Mouse (Mus musculus) lung, postnatal 14 days (tissue): ENCODE measurements around the gene Trappc6a.
A peak's percentile ranks its signal among the peaks of the same experiment; 100 is the strongest.
"Not testable (repeated sequence)": the region's sequence is repeated elsewhere in the genome, so short reads cannot be mapped to it uniquely, and the experiment has no call there.

Experiments
- DNase-seq: peaks from one replicate; pipeline ENCODE4 v3.0.0; 2021

Trappc6a gene

GRCm38 (mm10) chr7:19491731-19492130 is 16.5 kb upstream of the Trappc6a start:
- peak; percentile 69 for DNase-seq

GRCm38 (mm10) chr7:19494751-19495474 is 13.3 kb upstream of the Trappc6a start:
- DNase-seq = no peak

DNA sequence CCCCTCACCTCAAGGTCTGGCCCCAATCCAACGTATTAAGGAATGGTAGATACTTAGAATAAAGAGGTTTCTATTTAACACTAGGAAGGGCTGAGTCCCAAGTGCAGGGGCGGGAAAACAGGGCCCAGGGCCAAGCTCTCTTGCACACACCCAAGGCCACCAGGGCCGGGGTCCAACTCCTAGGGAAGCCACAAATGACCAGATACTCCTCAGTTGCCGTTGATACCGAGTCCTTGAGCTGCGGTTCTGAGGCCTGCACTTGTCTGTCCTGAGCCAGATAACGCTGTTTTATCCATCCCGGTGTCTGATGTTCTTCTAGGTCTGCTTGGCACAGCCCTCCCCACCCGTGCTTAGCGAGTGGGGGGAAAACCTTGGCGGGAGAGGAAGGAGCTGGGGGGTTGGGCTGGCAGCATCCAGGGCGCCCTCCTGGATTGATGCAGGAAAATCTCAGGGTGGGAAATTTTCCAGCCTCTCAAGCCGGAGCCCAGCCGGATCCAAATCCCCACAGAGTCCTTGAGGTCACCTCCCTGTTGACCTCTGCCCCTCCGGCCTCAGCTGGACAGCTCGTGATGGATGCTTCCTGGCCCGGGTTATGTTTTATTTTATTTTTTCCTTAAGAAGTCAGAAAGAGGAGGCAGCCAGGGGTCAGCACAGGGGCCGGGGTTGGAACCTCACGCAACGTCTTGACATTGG is 12.5 kb upstream of the Trappc6a start:
- peak; percentile 30 for DNase-seq

DNA sequence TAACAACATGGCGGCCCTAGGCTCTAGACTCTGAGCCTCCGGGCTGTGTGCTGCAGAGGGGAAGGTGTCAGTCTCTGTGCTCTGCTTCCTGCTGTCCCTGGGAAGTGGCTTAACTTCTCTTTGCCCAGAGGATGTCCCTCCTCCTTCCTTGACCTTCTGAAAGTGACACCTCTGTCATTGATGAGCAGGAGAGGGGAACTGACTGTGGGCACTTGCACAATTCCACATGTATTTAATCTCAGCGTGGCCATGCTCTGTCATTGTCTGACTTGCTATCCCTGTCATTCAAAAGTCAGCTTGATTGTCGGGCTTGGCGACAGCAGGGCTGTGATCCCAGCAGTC is 12.0 kb upstream of the Trappc6a start:
- DNase-seq = no peak

DNA sequence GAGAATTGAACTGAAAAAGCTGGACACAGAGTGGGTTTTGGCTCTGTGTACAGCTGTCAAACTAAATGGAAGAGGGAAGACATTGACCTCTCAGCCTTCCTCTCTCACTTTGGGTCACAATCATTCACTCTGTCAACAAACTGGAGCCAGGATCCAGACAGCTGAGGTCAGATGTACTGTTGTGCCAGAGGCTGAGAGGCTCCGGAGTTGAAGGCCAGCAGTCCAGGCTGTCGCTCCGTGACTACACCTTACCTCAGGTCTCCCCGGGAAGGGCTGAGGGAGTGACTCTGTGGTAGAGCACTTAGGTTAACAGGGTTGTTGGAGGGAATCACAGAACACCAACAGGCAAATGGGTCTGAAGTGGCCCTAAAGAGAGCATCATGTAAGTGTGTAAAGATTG is 9.9 kb upstream of the Trappc6a start:
- DNase-seq = no peak

DNA sequence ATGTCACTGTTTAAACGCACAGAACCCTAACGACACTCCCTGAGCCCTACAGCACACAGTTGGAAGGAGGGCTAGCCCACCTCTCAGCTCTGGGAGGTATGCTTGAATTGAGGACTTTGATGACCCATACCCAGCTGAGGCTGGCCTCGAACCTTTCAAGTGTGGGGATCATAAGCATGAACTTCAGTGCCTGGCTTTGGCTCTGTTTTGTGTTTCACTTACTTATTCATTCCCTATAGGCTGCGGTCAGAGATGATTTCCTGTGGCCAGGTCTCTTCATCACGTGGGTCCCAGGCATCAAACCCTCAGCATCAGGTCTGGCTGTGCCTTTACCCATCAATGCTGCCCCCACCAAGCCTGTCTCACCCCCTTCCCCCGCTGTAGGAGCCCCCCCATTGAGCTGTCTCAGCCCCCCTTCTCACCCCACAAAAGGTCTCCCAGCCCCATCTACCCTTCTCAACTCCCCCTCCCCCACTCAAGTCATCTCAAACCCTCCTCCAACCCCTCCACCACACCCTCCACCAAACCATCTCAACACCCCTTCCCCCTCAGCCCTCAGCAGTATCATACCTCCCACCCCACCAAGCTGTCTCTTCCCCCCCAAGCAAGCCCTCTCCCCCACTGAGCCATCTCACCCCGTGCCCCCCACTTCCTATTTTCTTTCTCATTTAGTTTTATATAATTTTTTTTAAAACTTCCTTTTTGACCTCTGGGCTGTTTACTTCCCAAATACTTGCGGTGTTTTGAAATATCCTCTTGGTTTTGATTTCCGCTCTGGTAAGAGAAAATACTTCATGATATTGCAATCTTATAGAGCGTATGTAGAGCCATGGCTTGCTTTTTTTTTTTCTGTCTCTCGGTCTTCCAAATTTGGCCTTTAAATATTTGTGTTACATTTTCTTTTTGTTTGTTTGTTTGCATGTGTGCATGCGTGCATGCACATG is 7.5 kb upstream of the Trappc6a start:
- no peak for DNase-seq

DNA sequence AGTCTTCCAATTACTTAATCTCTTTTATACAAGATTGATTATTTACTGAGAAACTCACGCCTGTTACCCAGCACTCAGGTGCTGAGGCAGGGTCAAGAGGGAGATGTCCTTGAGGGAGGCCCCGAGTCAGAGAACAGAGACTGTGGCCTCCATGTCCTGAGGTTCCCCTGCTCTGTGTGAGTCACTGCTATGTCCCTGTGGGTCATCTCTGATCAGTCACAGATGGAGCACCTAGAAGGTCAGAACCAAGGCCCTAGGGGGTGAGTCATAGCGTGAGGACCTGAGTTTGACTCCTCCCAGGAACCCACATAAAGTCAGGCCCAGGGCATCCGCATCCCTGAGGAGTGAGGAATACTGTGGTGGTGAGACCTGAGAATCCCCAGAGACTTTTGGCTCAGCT is 6.5 kb upstream of the Trappc6a start:
- no peak for DNase-seq

DNA sequence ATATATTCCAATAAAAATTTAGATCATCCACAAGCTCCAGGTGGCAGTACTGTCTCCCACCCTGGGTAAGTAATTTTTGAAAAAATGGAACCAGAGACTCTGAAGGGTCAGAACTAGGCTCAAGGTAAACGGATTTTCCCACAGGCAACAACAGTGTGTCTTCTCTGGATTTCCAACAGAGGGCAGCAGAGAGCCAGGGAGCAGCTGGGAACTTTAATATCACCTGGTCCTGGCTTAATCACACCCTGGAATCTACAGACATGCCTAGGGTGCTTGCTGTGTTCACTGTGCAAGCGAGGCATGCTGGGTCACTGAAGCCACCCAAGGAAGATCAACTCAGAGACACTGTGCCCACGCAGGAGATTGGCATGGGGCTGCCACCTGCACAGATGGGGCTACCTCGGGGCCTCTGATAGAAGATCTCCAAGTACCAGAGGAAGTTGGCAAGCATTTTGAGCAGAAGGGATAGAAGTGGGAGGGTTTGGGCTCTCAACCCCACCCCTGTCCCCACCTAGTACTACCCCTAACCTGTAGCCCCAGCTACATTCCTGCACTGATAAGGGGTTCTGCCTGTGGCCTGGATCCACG is 4.6 kb upstream of the Trappc6a start:
- DNase-seq = peak; percentile 70

GRCm38 (mm10) chr7:19506326-19506725 is 1.9 kb upstream of the Trappc6a start:
- no peak for DNase-seq

DNA sequence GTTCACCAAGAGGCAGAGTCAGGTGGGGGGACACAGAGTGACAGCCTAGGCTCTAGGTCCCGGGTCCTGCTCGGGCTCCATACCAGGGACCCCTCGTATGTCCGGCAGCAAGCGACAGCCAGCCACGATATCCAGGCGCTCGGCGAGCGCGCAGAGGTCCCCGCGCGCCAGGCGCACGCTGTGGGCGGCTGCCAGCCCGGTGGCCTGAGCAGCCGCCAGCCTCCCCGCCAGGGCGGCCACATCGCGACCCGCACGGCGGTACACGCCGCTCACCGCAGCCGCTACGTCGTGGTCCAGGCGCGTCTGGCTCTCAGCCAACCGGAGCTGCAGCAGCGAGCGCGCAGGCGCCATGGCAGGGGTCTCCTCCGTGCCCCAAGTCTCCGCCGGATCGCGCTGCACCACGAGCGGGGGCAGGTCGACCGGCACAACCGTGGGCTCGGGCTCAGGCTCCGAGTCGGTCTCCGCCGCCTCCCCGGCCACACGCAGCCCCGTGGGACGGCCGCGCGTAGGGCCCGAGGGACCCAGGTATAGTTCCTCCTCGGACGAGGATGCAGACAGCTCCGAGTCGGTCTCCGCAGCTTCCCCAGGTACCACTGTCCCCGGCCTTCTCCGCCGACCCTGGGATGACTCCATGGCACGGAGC is 1.1 kb upstream of the Trappc6a start:
- peak; percentile 51 for DNase-seq

GRCm38 (mm10) chr7:19507612-19507981 is 598 bp upstream of the Trappc6a start:
- DNase-seq = no peak

GRCm38 (mm10) chr7:19508924-19509568 is 851 bp downstream of the Trappc6a start:
- DNase-seq = no peak

DNA sequence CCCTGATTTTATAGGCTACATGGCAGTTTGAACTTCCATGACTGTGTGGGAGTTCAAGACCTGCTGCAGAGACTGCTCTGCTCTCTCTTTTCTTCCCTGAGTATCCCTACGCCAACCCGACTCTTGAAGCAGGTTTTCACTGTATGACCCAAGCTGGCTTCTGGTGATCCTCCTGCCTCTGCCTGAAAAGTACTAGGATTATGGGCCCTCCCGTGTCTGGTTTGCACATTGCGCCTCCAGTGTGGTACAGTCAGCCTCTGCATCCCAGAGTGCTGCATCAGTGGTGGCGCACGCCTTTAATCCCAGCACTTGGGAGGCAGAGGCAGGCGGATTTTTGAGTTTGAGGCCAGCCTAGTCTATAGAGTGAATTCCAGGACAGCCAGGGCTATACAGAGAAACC is 1.6 kb downstream of the Trappc6a start:
- DNase-seq = no peak

GRCm38 (mm10) chr7:19511934-19512333 is 3.7 kb downstream of the Trappc6a start:
- DNase-seq = not testable (repeated sequence)

DNA sequence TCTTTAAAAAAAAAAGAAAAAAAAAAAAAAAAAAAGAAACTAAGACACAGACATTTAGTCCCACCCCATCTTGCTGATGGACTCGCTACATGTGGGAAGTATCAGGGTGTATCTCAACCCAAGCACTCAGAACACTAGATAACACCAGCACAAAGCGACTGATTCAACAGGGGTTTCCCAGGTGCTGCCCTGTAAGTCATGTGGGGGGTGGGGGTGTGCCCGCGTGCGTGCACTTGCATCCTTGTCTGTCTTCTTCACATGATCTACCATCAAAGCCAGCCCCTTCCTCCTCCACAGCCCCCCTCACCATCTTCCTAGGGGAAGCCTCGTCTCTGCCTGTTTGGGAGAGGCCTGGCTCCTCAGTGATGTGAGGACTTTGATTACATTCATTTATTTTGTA is 4.2 kb downstream of the Trappc6a start:
- no peak for DNase-seq

DNA sequence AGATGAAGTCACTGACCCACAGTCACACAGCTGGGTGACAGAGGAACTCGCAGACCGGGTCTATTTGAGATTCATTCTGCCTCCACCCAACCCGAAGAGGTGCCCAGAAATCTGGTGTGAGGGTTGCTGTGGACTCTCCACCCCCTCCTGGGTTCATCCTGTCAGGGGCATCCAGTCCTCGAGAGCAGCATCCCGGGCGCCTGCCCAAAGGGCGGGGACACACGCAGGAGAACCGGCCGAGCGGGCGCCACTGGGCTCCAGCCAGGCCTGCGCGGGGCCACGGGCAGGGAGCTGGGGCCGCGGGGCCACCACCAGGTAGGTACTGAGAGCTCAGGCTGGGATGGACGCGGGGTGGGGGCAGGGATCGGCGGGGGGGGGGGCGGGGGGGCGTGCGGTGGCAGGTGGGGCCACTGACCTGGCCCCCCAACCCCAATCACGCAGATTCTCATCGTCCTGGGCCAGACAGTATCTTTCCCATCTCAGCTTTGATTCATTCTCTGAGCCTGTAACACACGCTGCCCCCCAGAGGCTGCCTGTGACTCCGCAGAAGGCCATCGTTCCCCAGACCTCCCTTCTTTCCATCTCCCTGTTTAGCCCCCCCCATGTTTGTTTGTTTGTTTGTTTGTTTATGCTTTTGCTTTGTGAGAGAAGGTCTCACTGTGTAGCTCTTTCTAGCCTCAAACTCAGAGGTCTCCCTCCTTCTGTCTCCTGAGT is 9.6 kb downstream of the Trappc6a start, which contains the start of gene Nkpd1:
Nkpd1 (plus strand) TSS at position 187 of the 714 bp plus-strand sequence.
- DNase-seq = no peak

DNA sequence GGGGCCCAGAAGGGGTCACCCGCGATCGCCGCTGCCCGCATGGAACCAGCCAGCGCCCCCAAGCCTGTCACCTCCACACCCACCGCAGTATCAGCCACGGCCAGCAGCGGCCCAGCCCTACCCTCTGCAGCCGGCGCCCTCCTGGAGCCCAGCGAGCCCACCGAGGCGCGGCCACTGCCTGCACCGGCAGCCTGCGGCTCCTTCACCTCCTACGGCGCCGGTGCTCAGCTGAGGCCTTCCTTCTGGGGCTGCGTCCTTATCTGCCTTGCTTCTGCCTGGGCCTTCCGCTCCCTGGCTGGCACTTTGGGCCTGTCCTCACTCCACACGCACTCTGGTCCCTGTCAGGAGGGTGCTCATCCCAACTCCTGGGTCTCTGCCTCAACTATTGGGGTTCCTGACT is 11.8 kb downstream of the Trappc6a start:
- DNase-seq = no peak

- no peak for DNase-seq
Measured at GRCm38 (mm10) chr7:19523017-19523756, 15.0 kb downstream of the Trappc6a start.

- DNase-seq = peak; percentile 66
Measured at GRCm38 (mm10) chr7:19523757-19524419, 15.7 kb downstream of the Trappc6a start.
